Mouse (Mus musculus) embryonic fibroblast, embryonic 13.5 days (primary cell): ENCODE data around the gene Zfp429. TPM values are rescaled to one million over a fixed set of nuclear protein-coding genes. Genes with fewer than 3 reads are reported as not detected.
"Not testable (repeated sequence)": the region's sequence is repeated elsewhere in the genome, so short reads cannot be mapped to it uniquely, and the experiment has no call there.

Experiments used
- H3K27ac ChIP-seq: 2 replicates; pipeline ENCODE4 v1.5.1; 2012; ENCODE audit warnings: low read length, control low read depth, inconsistent platforms; ENCODE audit not compliant: insufficient read depth
- H3K4me1 ChIP-seq: 2 replicates; pipeline ENCODE4 v1.6.1; 2011; ENCODE audit warnings: low read length; ENCODE audit not compliant: control insufficient read depth, insufficient read depth
- H3K4me3 ChIP-seq: 2 replicates; pipeline ENCODE4 v1.5.1; 2011; ENCODE audit warnings: mild to moderate bottlenecking, control low read depth, low read length; ENCODE audit not compliant: insufficient read depth
- CTCF ChIP-seq: IDR thresholded peaks from 2 replicates; pipeline ENCODE4 v1.5.1; 2011; ENCODE audit warnings: mild to moderate bottlenecking, control low read depth, low read length, moderate library complexity, borderline replicate concordance; ENCODE audit not compliant: insufficient read depth
- POLR2A ChIP-seq: IDR thresholded peaks from 2 replicates; pipeline ENCODE4 v1.6.1; 2011; ENCODE audit warnings: low read depth, mild to moderate bottlenecking, control low read depth, low read length, moderate library complexity
- polyA plus RNA-seq: library from polyadenylated mRNA; stranded (reverse); fragments of >200 nt; gene quantifications from 2 replicates; pipeline ENCODE4 v1.2.4, GENCODE M21; 2011; ENCODE audit warnings: low read depth; ENCODE audit not compliant: missing spikeins, insufficient read length

The Zfp429 gene
- polyA plus RNA-seq = 6.0 and 11.7 TPM in 2 replicates

DNA sequence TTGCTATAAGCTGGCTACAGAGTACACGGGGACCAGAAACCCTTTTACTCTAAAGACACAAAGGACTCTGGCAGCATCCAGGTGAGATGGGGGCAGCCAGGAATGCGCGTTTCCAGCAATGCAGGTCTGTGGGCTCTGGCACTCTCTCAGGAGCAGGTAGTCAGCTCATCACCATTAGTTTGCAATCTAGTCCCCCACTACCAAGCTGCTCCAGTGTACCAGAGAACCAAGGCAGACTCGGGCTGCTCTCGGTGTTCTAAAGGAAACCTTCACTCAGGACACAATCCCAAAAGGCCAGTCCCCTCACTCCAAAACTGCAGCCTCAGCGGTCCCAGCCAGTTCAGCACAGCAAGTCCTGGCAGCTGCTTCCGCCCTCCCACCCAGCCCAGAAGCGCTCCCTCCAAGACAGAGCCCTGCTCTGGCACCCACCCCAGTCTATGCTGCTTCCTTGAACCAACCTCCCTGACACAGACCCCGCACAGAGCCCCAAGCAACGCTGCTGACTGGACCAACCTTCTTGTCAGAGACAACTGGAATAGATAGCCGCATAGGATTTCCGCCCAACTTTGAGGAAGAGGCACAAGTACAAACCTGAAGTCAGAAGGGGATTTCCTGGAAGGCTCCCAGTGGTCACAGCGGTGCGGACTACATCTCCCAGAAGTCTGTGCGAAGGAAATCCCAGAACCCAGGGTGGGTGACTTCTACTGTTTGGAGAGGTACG, at the start of gene Zfp429:
Gene Zfp429 (minus strand): TSS at position 637 of the 721 bp plus-strand sequence.
- H3K4me1 ChIP-seq, H3K27ac ChIP-seq: not testable (repeated sequence)
- peak within 1 kb of the TSS; percentile 89 for H3K4me3 ChIP-seq
- TF ChIP-seq POLR2A = peak; percentile 48; the same call in 1 of the 2 replicates

GRCm38 (mm10) chr13:67437095-67437494, 37.5 kb upstream of the Zfp429 start:
- H3K4me1 ChIP-seq, H3K27ac ChIP-seq, H3K4me3 ChIP-seq: not testable (repeated sequence)

- TF ChIP-seq CTCF = no peak
- TF ChIP-seq POLR2A = no peak
- Histone ChIP-seq H3K4me3 (no peak overlapping the region), H3K27ac (no peak overlapping the region), H3K4me1 (no peaks in the 10 kb centered on the region)
Observed at GRCm38 (mm10) chr13:67428116-67428515, 28.5 kb upstream of the Zfp429 start.

DNA sequence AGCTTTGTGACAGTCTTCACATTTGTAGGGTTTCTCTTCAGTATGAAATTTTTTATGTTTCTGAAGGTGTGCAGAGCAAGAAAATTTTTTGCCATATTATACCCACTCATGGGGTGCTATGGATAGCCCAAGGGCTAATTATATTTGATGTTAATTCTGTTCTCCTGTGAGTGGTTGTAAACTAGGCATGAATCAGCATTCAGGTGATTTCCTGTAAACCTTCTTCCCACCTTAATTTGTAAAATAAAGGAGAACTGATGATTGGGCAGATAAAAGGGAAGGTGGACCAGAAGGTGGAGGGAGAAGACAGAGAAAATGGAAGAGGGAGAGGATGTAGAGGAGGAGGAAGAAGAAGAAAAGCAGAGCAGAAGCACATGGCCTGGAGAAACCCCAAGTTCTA, 26.1 kb upstream of the Zfp429 start:
- H3K4me1 ChIP-seq, H3K27ac ChIP-seq, H3K4me3 ChIP-seq: not testable (repeated sequence)

DNA sequence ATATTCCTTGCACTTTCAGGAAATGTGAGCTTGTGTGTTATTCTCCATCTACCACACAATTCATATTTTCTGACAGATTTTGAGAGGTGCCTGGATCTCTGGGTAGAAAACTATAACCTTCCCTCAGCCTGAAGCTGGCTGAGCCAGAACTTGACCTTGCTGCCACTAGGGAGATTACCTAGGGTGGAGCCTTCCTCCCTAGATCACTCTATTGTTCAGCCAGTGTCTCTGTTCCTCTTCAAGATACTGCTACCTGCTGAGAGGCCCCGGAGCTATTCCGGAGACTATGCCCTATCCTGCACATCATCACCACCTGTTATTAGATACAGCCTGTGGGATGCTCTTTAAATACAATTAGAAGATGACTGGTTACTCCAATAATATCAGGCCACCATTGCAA, 22.9 kb upstream of the Zfp429 start:
- H3K27ac ChIP-seq, H3K4me1 ChIP-seq, H3K4me3 ChIP-seq: not testable (repeated sequence)

DNA sequence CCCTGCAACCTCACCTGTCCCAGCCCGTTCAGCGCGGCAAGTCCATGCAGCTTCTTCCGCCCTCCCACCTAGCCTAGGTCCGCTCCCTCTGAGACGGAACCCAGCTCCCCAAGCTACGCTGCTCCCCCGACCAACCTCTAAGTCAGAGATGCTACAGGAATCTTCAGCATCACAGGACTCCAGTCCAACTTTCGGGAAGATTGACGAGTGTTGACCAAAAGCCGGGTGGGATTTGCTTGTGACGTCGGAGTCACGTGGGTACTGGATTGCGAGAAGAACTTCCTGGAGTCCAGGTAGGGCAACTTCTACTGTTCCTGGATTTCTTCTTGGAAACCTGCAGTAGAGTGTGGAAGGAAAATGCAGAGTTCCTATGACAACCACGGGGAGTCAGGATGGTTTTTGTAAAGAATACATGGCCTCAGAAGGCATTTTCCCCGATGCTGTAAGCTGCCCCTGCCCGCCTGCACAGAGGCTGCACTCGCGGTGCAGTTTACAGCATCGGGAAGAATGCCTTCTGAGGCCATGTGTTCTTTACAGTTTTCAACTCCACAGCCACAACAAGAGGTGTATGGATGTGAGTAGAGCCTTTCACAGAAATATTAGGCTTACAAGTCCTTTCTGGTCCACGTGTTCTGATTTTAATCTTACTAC, 21.7 kb upstream of the Zfp429 start, which contains the start of gene Zfp459:
Gene Zfp459 (minus strand): TSS at position 212 of the 651 bp plus-strand sequence.
- no peak for TF ChIP-seq CTCF
- no peak for TF ChIP-seq POLR2A
- Histone ChIP-seq H3K4me3 (peak within 1 kb of the TSS; percentile 81), H3K4me1 (no peaks in the 10 kb centered on the region), H3K27ac (no peak within 1 kb of the TSS)

DNA sequence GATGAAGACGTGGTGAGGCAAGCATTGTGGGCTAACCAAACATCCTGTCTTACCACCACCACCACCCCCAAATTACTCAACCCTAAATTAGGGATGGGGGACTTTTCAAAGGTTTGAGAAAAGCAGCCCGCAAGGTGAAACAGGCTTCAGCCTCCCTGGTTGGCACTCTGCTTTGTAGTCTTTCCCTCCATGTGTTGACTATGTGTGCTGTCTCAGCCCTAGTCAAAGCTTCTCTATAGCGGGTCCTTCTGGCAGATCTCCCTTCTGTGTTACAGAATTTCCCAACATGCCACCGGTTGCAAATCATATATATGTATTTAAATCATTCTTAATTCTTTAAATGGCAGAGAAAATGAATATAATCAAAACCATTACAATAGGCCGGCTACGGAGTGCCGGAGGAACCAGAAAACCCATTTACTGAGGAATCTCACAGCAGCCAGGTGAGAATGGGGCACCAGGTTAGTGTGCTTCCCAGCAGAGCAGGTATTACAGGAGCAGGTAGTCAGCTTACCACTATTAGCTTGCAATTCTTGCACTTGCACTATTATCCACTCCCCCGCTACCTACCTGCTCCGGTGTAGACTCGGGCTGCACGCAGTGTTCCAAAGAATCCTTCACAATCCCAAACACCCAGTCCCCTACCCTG, 21.1 kb upstream of the Zfp429 start:
- TF ChIP-seq CTCF (no peak), POLR2A (no peak)
- H3K4me3 ChIP-seq = peak overlapping the region; percentile 81

DNA sequence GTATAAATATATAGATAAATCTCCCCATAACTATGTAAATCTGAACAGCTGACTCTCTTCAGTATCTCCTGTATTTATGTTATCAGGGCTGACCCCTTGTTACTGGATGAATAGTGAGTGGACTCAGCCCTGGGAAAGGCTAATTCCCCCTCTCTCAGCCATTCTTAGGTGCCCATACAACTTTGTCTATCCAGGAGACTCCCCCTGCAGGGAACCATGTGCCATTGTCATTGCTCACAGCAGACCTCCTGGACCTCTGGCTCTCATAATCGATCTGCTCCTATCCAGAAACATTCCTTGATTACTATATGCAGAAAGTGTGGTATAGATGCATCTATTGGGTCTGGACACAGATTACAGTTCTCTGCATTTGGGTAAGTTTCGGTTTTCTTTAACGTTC, 17.2 kb upstream of the Zfp429 start:
- Histone ChIP-seq H3K4me3 (no peak overlapping the region), H3K27ac (no peak overlapping the region), H3K4me1 (no peaks in the 10 kb centered on the region)
- TF ChIP-seq POLR2A (no peak), CTCF (no peak)

More for the DNA sequence above, 21.1 kb upstream of the Zfp429 start:
- no peak overlapping the region for H3K27ac ChIP-seq
- no peaks in the 10 kb centered on the region for H3K4me1 ChIP-seq

DNA sequence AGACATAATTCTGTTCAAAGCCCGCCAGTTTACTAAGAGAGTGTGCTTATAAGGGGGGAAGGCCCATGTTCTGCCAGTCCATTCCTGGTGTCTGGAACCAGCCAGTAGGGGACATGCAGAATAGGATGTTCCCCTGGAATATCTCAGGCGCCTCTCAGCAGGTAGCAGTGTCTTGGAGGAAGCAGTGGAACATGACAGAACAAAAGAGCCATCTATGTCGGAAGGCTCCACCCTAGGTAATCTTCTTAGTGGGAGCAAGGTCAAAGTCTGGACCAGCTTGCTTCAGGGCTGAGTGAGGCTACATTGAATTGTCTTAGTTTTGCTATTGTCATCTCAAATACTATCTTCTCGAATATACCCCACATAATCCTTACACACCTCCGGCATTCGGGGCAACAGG, 16.1 kb upstream of the Zfp429 start:
- H3K27ac ChIP-seq = no peak overlapping the region
- TF ChIP-seq POLR2A (no peak), CTCF (no peak)

GRCm38 (mm10) chr13:67413634-67414033, 14.0 kb upstream of the Zfp429 start:
- not testable (repeated sequence) for H3K4me3 ChIP-seq, H3K4me1 ChIP-seq, H3K27ac ChIP-seq

More for the DNA sequence above, 16.1 kb upstream of the Zfp429 start:
- H3K4me3 ChIP-seq = no peak overlapping the region
- no peaks in the 10 kb centered on the region for H3K4me1 ChIP-seq

DNA sequence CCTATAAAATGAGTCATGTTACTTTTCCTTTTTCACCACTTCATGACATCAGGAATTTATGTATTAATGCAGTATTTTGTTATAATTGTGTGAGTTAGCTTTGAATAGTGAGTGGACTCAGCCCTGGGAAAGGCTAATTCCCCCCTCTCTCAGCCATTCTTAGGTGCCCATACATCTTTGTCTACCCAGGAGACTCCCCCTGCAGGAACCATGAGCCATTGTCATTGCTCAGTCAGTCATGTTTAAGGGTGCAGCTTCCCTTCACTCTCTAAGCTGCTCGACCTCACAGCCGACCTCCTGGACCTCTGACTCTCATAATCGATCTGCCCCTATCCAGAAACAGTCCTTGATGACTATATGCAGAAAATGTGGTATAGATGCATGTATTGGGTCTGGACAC, 23.4 kb downstream of the Zfp429 start:
- H3K4me1 ChIP-seq, H3K4me3 ChIP-seq, H3K27ac ChIP-seq: not testable (repeated sequence)
